Mouse (Mus musculus): ENCODE results near the gene Kcnmb2. TPM values are rescaled to one million over a fixed set of nuclear protein-coding genes. Genes with fewer than 3 reads are reported as not detected.

Gene Kcnmb2
- polyA plus RNA-seq, 1 experiment from 2014 or later: 0.40 TPM

DNA sequence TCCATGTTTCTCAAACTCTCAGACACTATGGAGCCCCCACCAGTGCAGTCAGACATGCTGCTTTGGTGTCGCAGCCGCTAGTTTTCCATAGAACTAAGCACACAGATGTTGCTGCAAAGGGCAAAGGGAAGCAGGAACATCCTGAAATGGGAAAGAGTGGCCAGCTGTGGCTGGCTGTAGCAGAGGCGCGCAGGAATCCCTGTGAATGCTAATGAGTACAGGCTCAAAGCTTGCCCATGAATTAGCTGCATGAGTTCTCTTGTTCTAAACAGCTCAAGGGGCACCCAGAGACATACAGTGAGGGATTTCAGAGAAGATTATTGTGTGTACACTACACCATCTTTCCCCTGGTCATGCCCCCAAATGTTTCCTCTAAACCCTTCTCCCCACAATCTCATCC, 82.8 kb downstream of the Kcnmb2 start:
- no peak for TF ChIP-seq CTCF (IDR thresholded peaks at IDR 0.05; ENCODE audit: low read depth)
- no peak for ATAC-seq
- 76% methylated on average over 4 of the region's 4 CpGs for WGBS

GRCm38 (mm10) chr3:31991526-31992045, 89.3 kb downstream of the Kcnmb2 start:
- Histone ChIP-seq H3K27me3 (replicated peaks; ENCODE audit: control insufficient read depth, insufficient read depth, low read length) (no peaks in the 10 kb centered on the region), H3K27ac (ENCODE audit: low read depth, low read length) (no peak overlapping the region), H3K4me2 (replicated peaks; ENCODE audit: low read depth) (no peak overlapping the region), H3K4me3 (ENCODE audit: low read depth, low read length) (no peak overlapping the region), H3K36me3 (ENCODE audit: control insufficient read depth, insufficient read depth) (no peaks in the 10 kb centered on the region), H3K4me1 (replicated peaks; ENCODE audit: control insufficient read depth, insufficient read depth, low read length) (no peaks in the 10 kb centered on the region), H3K9me3 (ENCODE audit: control insufficient read depth) (no peaks in the 10 kb centered on the region), H3K9ac (ENCODE audit: low read depth, low read length) (no peak overlapping the region)
- 64% methylated on average over 5 of the region's 5 CpGs for WGBS
- no peak for ATAC-seq
- TF ChIP-seq CTCF (IDR thresholded peaks at IDR 0.05; ENCODE audit: low read depth): no peak

More for the DNA sequence above, 82.8 kb downstream of the Kcnmb2 start:
- H3K4me3 ChIP-seq (ENCODE audit: low read depth, low read length): no peak overlapping the region
- H3K4me2 ChIP-seq (replicated peaks; ENCODE audit: low read depth): no peak overlapping the region
- H3K36me3 ChIP-seq (ENCODE audit: control insufficient read depth, insufficient read depth): no peaks in the 10 kb centered on the region
- no peaks in the 10 kb centered on the region for H3K9me3 ChIP-seq (ENCODE audit: control insufficient read depth)
- no peak overlapping the region for H3K27ac ChIP-seq (ENCODE audit: low read depth, low read length)
- H3K27me3 ChIP-seq (replicated peaks; ENCODE audit: control insufficient read depth, insufficient read depth, low read length): no peaks in the 10 kb centered on the region
- H3K9ac ChIP-seq (ENCODE audit: low read depth, low read length): no peak overlapping the region
- H3K4me1 ChIP-seq (replicated peaks; ENCODE audit: control insufficient read depth, insufficient read depth, low read length): no peaks in the 10 kb centered on the region

- Histone ChIP-seq H3K27me3 (replicated peaks; ENCODE audit: control insufficient read depth, insufficient read depth, low read length) (no peaks in the 10 kb centered on the region), H3K4me1 (replicated peaks; ENCODE audit: control insufficient read depth, insufficient read depth, low read length) (no peaks in the 10 kb centered on the region), H3K4me3 (ENCODE audit: low read depth, low read length) (no peak overlapping the region), H3K9ac (ENCODE audit: low read depth, low read length) (no peak overlapping the region), H3K4me2 (replicated peaks; ENCODE audit: low read depth) (no peak overlapping the region), H3K36me3 (ENCODE audit: control insufficient read depth, insufficient read depth) (no peaks in the 10 kb centered on the region), H3K27ac (ENCODE audit: low read depth, low read length) (no peak overlapping the region), H3K9me3 (ENCODE audit: control insufficient read depth) (no peaks in the 10 kb centered on the region)
- WGBS: 88% methylated on average over 5 of the region's 5 CpGs
- no peak for ATAC-seq
- no peak for TF ChIP-seq CTCF (IDR thresholded peaks at IDR 0.05; ENCODE audit: low read depth)
These were observed 109.3 kb downstream of the Kcnmb2 start for GRCm38 (mm10) chr3:32011566-32011965.

DNA sequence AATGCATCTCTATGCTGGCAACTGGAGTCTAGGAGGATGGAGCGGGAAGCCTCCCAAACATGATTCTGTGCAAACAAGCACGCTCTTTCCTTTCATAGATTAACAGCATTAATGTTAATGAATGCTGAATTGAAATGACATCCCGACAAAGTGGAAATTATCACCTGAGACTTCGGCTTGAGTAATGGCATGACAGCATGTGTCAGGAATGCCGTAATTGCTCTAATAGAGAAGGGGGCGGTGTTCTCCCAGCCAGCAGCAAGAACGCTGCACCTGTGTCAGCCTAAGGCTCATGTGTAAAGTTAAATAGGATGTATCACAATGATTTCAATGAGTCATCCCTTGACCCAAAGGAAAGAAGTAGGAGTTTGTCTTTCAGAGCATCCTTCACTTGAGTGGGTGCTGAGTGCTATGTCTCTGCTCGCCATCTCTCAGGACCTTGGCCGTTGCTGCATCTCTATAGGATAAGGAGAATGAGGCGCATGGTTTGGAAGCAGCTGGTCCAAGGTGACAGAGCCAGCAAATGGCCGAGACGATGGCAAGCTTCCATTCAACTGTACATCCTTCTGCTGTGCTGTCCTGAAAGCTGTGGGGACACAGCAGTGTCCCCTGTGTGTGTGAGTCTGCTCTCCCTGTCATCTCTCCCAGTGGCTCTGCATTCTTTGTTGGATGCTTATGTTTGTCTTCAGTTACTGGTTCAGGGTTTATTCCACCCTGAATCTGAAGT, 110.1 kb downstream of the Kcnmb2 start:
- Histone ChIP-seq H3K36me3 (ENCODE audit: control insufficient read depth, insufficient read depth) (no peaks in the 10 kb centered on the region), H3K27me3 (replicated peaks; ENCODE audit: control insufficient read depth, insufficient read depth, low read length) (no peaks in the 10 kb centered on the region), H3K27ac (ENCODE audit: low read depth, low read length) (no peak overlapping the region), H3K9me3 (ENCODE audit: control insufficient read depth) (no peaks in the 10 kb centered on the region), H3K4me1 (replicated peaks; ENCODE audit: control insufficient read depth, insufficient read depth, low read length) (no peaks in the 10 kb centered on the region), H3K4me3 (ENCODE audit: low read depth, low read length) (no peak overlapping the region), H3K4me2 (replicated peaks; ENCODE audit: low read depth) (no peak overlapping the region), H3K9ac (ENCODE audit: low read depth, low read length) (no peak overlapping the region)
- 75% methylated on average over 12 of the region's 12 CpGs for WGBS
- TF ChIP-seq CTCF (IDR thresholded peaks at IDR 0.05; ENCODE audit: low read depth): no peak
- ATAC-seq: no peak

DNA sequence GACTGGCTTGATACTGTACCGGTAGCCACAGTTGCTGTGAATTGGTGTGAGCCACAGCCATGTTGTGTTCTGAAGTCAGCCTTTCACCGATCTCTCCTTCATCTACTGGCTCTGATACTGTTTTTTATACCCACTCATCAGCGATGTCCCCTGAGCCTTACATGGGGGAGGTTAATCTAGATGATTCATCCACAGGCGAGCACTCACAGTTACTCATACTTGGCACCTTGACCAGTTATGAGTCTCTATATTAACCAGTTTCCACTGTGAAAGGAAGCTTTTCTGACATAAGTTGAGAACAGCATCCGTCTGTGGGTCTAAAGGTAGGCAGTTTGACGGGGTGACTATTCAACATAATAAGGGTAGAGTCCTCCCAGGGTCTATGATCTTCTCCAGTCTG, 118.7 kb downstream of the Kcnmb2 start:
- no peaks in the 10 kb centered on the region for H3K4me1 ChIP-seq (replicated peaks; ENCODE audit: control insufficient read depth, insufficient read depth, low read length)
- TF ChIP-seq CTCF (IDR thresholded peaks at IDR 0.05; ENCODE audit: low read depth): no peak
- H3K27me3 ChIP-seq (replicated peaks; ENCODE audit: control insufficient read depth, insufficient read depth, low read length): no peaks in the 10 kb centered on the region
- 93% methylated on average over 6 of the region's 6 CpGs for WGBS
- no peak for ATAC-seq
- no peaks in the 10 kb centered on the region for H3K36me3 ChIP-seq (ENCODE audit: control insufficient read depth, insufficient read depth)
- no peak overlapping the region for H3K27ac ChIP-seq (ENCODE audit: low read depth, low read length)
- H3K9me3 ChIP-seq (ENCODE audit: control insufficient read depth): no peaks in the 10 kb centered on the region
- H3K4me3 ChIP-seq (ENCODE audit: low read depth, low read length): no peak overlapping the region
- no peak overlapping the region for H3K9ac ChIP-seq (ENCODE audit: low read depth, low read length)
- H3K4me2 ChIP-seq (replicated peaks; ENCODE audit: low read depth): no peak overlapping the region

GRCm38 (mm10) chr3:32029375-32030050, 127.2 kb downstream of the Kcnmb2 start:
- no peaks in the 10 kb centered on the region for H3K36me3 ChIP-seq (ENCODE audit: control insufficient read depth, insufficient read depth)
- no peak for TF ChIP-seq CTCF (IDR thresholded peaks at IDR 0.05; ENCODE audit: low read depth)
- H3K27me3 ChIP-seq (replicated peaks; ENCODE audit: control insufficient read depth, insufficient read depth, low read length): no peaks in the 10 kb centered on the region
- H3K9ac ChIP-seq (ENCODE audit: low read depth, low read length): no peak overlapping the region
- H3K27ac ChIP-seq (ENCODE audit: low read depth, low read length): no peak overlapping the region
- no peak for ATAC-seq
- H3K4me3 ChIP-seq (ENCODE audit: low read depth, low read length): no peak overlapping the region
- H3K9me3 ChIP-seq (ENCODE audit: control insufficient read depth): no peaks in the 10 kb centered on the region
- H3K4me1 ChIP-seq (replicated peaks; ENCODE audit: control insufficient read depth, insufficient read depth, low read length): no peaks in the 10 kb centered on the region
- H3K4me2 ChIP-seq (replicated peaks; ENCODE audit: low read depth): no peak overlapping the region
- WGBS: 68% methylated on average over 10 of the region's 10 CpGs

All from intestine, postnatal 0 days (tissue).